Mouse (Mus musculus) layer of hippocampus, adult 2 months (tissue): ENCODE data around the gene Strip2. TPM values are rescaled to one million over a fixed set of nuclear protein-coding genes. Genes with fewer than 3 reads are reported as not detected.

ENCODE experiments used
- DNase-seq, 2 experiments: peaks; one replicate each; pipeline ENCODE4 v3.0.0; 2022; ENCODE audit warnings: low spot score in 2 of 2
- H3K27ac ChIP-seq: fragments of 200-600 bp; 2 replicates; pipeline ENCODE4 v1.8.1; 2022
- H3K4me3 ChIP-seq: fragments of 200-600 bp; 2 replicates; pipeline ENCODE4 v1.8.1; 2022; ENCODE audit warnings: mild to moderate bottlenecking
- CTCF ChIP-seq: fragments of 200-600 bp; conservative IDR thresholded peaks from 2 replicates; pipeline ENCODE4 v1.8.1; 2022; ENCODE audit warnings: antibody characterized with exemption, mild to moderate bottlenecking, moderate library complexity
- microRNA-seq, 2 experiments: library from miRNA; unstranded; fragments of <30 nt; microRNA quantifications; one replicate each; pipeline ENCODE4 v1.2.0; 2021
- total RNA-seq, 2 experiments: library from RNA; stranded (reverse); gene quantifications; 2 replicates each; pipeline ENCODE4 v1.2.3; 2021

Gene Strip2
- total RNA-seq, 2 experiments from 2014 or later: 27.8 to 30.3 TPM

- H3K27ac ChIP-seq: no peak overlapping the region
- no peak for DNase-seq
- TF ChIP-seq CTCF: no peak
- no peak overlapping the region; the same call in 1 of the 2 replicates for H3K4me3 ChIP-seq
These were observed 69.2 kb downstream of the Strip2 start for GRCm38 (mm10) chr6:29985986-29986385.

- Histone ChIP-seq H3K27ac (no peak overlapping the region), H3K4me3 (no peak overlapping the region)
- no peak for TF ChIP-seq CTCF
- no peak for DNase-seq
These were observed 70.4 kb downstream of the Strip2 start for GRCm38 (mm10) chr6:29987246-29987645.

GRCm38 (mm10) chr6:29998140-29998539 is 81.3 kb downstream of the Strip2 start:
- DNase-seq: no peak
- Histone ChIP-seq H3K4me3 (no peak overlapping the region), H3K27ac (no peak overlapping the region)
- TF ChIP-seq CTCF: peak; percentile 52

GRCm38 (mm10) chr6:29998771-29999170 is 82.0 kb downstream of the Strip2 start:
- no peak overlapping the region for H3K4me3 ChIP-seq
- no peak overlapping the region for H3K27ac ChIP-seq
- no peak for DNase-seq
- no peak for TF ChIP-seq CTCF

GRCm38 (mm10) chr6:30002628-30003027 is 85.8 kb downstream of the Strip2 start:
- no peak overlapping the region for H3K4me3 ChIP-seq
- no peak for DNase-seq
- no peak for TF ChIP-seq CTCF

GRCm38 (mm10) chr6:30005851-30006250 is 89.0 kb downstream of the Strip2 start:
- Histone ChIP-seq H3K4me3 (no peak overlapping the region), H3K27ac (no peak overlapping the region)
- DNase-seq: no peak
- TF ChIP-seq CTCF: no peak

More at GRCm38 (mm10) chr6:30002628-30003027, 85.8 kb downstream of the Strip2 start:
- no peak overlapping the region for H3K27ac ChIP-seq

- H3K27ac ChIP-seq: no peak overlapping the region
- TF ChIP-seq CTCF: no peak
- no peak for DNase-seq
- no peak overlapping the region for H3K4me3 ChIP-seq
These were observed 92.4 kb downstream of the Strip2 start for GRCm38 (mm10) chr6:30009204-30009603.

Small RNA genes within 50 kb of the gene (microRNA-seq; reads per million reads assigned to microRNA genes)
- gene Gm23049: 0 reads per million in 2 experiments

Other genes with a start within 250 kb of the Strip2 start
- 10 to 100 TPM; 31.7 to 34.8 TPM for gene Tspan33, start 222.8 kb upstream of the Strip2 start, total RNA-seq
- 10 to 100 TPM; 16.5 to 18.5 TPM for gene Smo, start 181.5 kb upstream of the Strip2 start, total RNA-seq
- gene Ahcyl2, start 149.0 kb upstream of the Strip2 start, total RNA-seq: 100 to 1,000 TPM; 237 to 264 TPM
- gene Nrf1, start 131.0 kb downstream of the Strip2 start, total RNA-seq: 10 to 100 TPM; 25.9 to 26.0 TPM